Mouse (Mus musculus) kidney, postnatal 0 days (tissue): ENCODE measurements at regions not wholly inside any gene's neighbourhood (a gene's known extent, or its start where the extent isn't known, plus 50 kb on each side); places are given as distances from the start of the nearest gene placed in this dataset.

Source experiments
- ATAC-seq: fragments of 200-750 bp; cut with Nextera tagmentation; replicated peaks from 2 replicates; pipeline ENCODE4 v1.8.0; 2017; ENCODE audit warnings: low read depth, moderate number of reproducible peaks, moderate TSS enrichment, moderate library complexity; ENCODE audit not compliant: low FRiP score
- DNase-seq: peaks from one replicate; pipeline ENCODE4 v3.0.0-alpha.2; 2016; ENCODE audit warnings: low spot score
- H3K27ac ChIP-seq: fragments of 300-500 bp; sonication (generic); 2 replicates; pipeline ENCODE4 v1.5.1; 2014; ENCODE audit warnings: mild to moderate bottlenecking
- H3K27me3 ChIP-seq: fragments of 300-500 bp; sonication (generic); 2 replicates; pipeline ENCODE4 v1.6.1; 2014; ENCODE audit warnings: low read length, mixed read lengths; ENCODE audit not compliant: insufficient read depth
- H3K36me3 ChIP-seq: fragments of 300-500 bp; sonication (generic); 2 replicates; pipeline ENCODE4 v1.6.1; 2014; ENCODE audit warnings: low read length, mixed read lengths; ENCODE audit not compliant: insufficient read depth
- H3K4me1 ChIP-seq: fragments of 300-500 bp; sonication (generic); replicated peaks from 2 replicates; pipeline ENCODE4 v1.6.1; 2014; ENCODE audit warnings: antibody characterized with exemption, low read length, mixed read lengths; ENCODE audit not compliant: insufficient read depth
- H3K4me2 ChIP-seq: fragments of 300-500 bp; sonication (generic); 2 replicates; pipeline ENCODE4 v1.6.1; 2014; ENCODE audit warnings: mild to moderate bottlenecking, low read length, moderate library complexity, mixed read lengths
- H3K4me3 ChIP-seq: fragments of 300-500 bp; sonication (generic); replicated peaks from 2 replicates; pipeline ENCODE4 v1.5.1; 2014; ENCODE audit warnings: low read depth, low read length
- H3K9ac ChIP-seq: fragments of 300-500 bp; sonication (generic); 2 replicates; pipeline ENCODE4 v1.6.1; 2014; ENCODE audit warnings: low read depth, low read length
- H3K9me3 ChIP-seq: fragments of 300-500 bp; sonication (generic); replicated peaks from 2 replicates; pipeline ENCODE4 v1.6.1; 2016; ENCODE audit warnings: low read length, inconsistent platforms, mixed read lengths
- CTCF ChIP-seq: IDR thresholded peaks from 2 replicates; pipeline ENCODE4 v1.5.1; 2016; ENCODE audit warnings: antibody characterized with exemption, low read depth, mild to moderate bottlenecking, moderate library complexity
- WGBS: fragments of 180-500 bp; shearing (Covaris S2); extraction: QIAGEN DNeasy Blood & Tissue Kit; methylation state at CpG from one replicate; pipeline ENCODE4 v1.1.7; 2014; 5-methylcytosine and 5-hydroxymethylcytosine counted together

GRCm38 (mm10) chr3:105152158-105152541 is 85.5 kb downstream of the 4930564D02Rik start:
- no peak for DNase-seq
- H3K27me3 ChIP-seq: no peaks in the 10 kb centered on the region
- no peaks in the 10 kb centered on the region for H3K36me3 ChIP-seq
- H3K4me2 ChIP-seq: no peak overlapping the region
- H3K9me3 ChIP-seq: no peaks in the 10 kb centered on the region
- H3K4me3 ChIP-seq: no peak overlapping the region
- no peak overlapping the region for H3K9ac ChIP-seq
- H3K4me1 ChIP-seq: no peaks in the 10 kb centered on the region
- WGBS: 10% methylated on average over 1 of the region's 1 CpGs
- H3K27ac ChIP-seq: no peak overlapping the region
- TF ChIP-seq CTCF: no peak
- ATAC-seq: no peak

- H3K27me3 ChIP-seq: no peaks in the 10 kb centered on the region
- no peak for DNase-seq
- H3K4me3 ChIP-seq: no peak overlapping the region
- H3K36me3 ChIP-seq: no peaks in the 10 kb centered on the region
- H3K27ac ChIP-seq: no peak overlapping the region
- no peak for ATAC-seq
- H3K4me2 ChIP-seq: no peak overlapping the region
- TF ChIP-seq CTCF: no peak
- H3K9ac ChIP-seq: no peak overlapping the region
- 83% methylated on average over 2 of the region's 2 CpGs for WGBS
- H3K4me1 ChIP-seq: no peaks in the 10 kb centered on the region
- H3K9me3 ChIP-seq: no peaks in the 10 kb centered on the region
These were observed 91.7 kb downstream of the 4930564D02Rik start for GRCm38 (mm10) chr3:105158376-105158775.

GRCm38 (mm10) chr3:105165355-105165754 is 98.7 kb downstream of the 4930564D02Rik start:
- Histone ChIP-seq H3K27ac (no peak overlapping the region), H3K4me2 (no peak overlapping the region), H3K36me3 (no peaks in the 10 kb centered on the region), H3K4me3 (no peak overlapping the region), H3K27me3 (no peaks in the 10 kb centered on the region), H3K4me1 (no peaks in the 10 kb centered on the region), H3K9me3 (no peaks in the 10 kb centered on the region), H3K9ac (no peak overlapping the region)
- peak; percentile 80 for DNase-seq
- TF ChIP-seq CTCF: peak; percentile 82
- 67% methylated on average over 2 of the region's 2 CpGs for WGBS
- ATAC-seq: no peak

GRCm38 (mm10) chr3:105169117-105169516 is 102.5 kb downstream of the 4930564D02Rik start:
- Histone ChIP-seq H3K4me2 (no peak overlapping the region), H3K27me3 (no peaks in the 10 kb centered on the region), H3K36me3 (no peaks in the 10 kb centered on the region), H3K4me3 (no peak overlapping the region), H3K9me3 (no peaks in the 10 kb centered on the region), H3K4me1 (no peaks in the 10 kb centered on the region), H3K27ac (no peak overlapping the region), H3K9ac (no peak overlapping the region)
- peak; percentile 39 for DNase-seq
- TF ChIP-seq CTCF: no peak
- WGBS: 31% methylated on average over 4 of the region's 4 CpGs
- ATAC-seq: no peak

GRCm38 (mm10) chr3:105171527-105171926 is 104.9 kb downstream of the 4930564D02Rik start:
- no peak overlapping the region for H3K9ac ChIP-seq
- 71% methylated on average over 5 of the region's 5 CpGs for WGBS
- no peaks in the 10 kb centered on the region for H3K36me3 ChIP-seq
- H3K4me3 ChIP-seq: no peak overlapping the region
- DNase-seq (no peak), ATAC-seq (no peak)
- TF ChIP-seq CTCF: no peak
- H3K27me3 ChIP-seq: no peaks in the 10 kb centered on the region
- H3K4me1 ChIP-seq: no peaks in the 10 kb centered on the region
- no peak overlapping the region for H3K4me2 ChIP-seq
- H3K27ac ChIP-seq: no peak overlapping the region
- no peaks in the 10 kb centered on the region for H3K9me3 ChIP-seq

GRCm38 (mm10) chr3:105172054-105172453 is 105.4 kb downstream of the 4930564D02Rik start:
- Histone ChIP-seq H3K4me2 (no peak overlapping the region), H3K9me3 (no peaks in the 10 kb centered on the region), H3K36me3 (no peaks in the 10 kb centered on the region), H3K27ac (no peak overlapping the region), H3K27me3 (no peaks in the 10 kb centered on the region), H3K4me1 (no peaks in the 10 kb centered on the region), H3K9ac (no peak overlapping the region), H3K4me3 (no peak overlapping the region)
- TF ChIP-seq CTCF: no peak
- ATAC-seq: no peak
- 88% methylated on average over 1 of the region's 1 CpGs for WGBS
- DNase-seq: no peak

GRCm38 (mm10) chr3:105191303-105191702 is 124.7 kb downstream of the 4930564D02Rik start:
- ATAC-seq (no peak), DNase-seq (no peak)
- 68% methylated on average over 7 of the region's 7 CpGs for WGBS

More at GRCm38 (mm10) chr3:105191303-105191702, 124.7 kb downstream of the 4930564D02Rik start:
- no peaks in the 10 kb centered on the region for H3K9me3 ChIP-seq
- no peak overlapping the region for H3K4me2 ChIP-seq
- H3K27ac ChIP-seq: no peak overlapping the region
- H3K4me3 ChIP-seq: no peak overlapping the region
- no peak for TF ChIP-seq CTCF
- H3K9ac ChIP-seq: no peak overlapping the region
- H3K27me3 ChIP-seq: no peaks in the 10 kb centered on the region
- no peaks in the 10 kb centered on the region for H3K36me3 ChIP-seq
- no peaks in the 10 kb centered on the region for H3K4me1 ChIP-seq
